Mouse (Mus musculus) forebrain, embryonic 14.5 days (tissue): ENCODE results near the gene Nipal4. TPM values are rescaled to one million over a fixed set of nuclear protein-coding genes. Genes with fewer than 3 reads are reported as not detected.

Experiments
- ATAC-seq: fragments of 200-750 bp; cut with Nextera tagmentation; 2 replicates; pipeline ENCODE4 v1.8.0; 2017; ENCODE audit warnings: mild to moderate bottlenecking, moderate library complexity
- DNase-seq: peaks from one replicate; pipeline ENCODE4 v3.0.0-alpha.2; 2015; ENCODE audit warnings: low spot score
- H3K27ac ChIP-seq: fragments of 300-500 bp; sonication (generic); 2 replicates; pipeline ENCODE4 v1.5.1; 2014; ENCODE audit warnings: low read depth, mild to moderate bottlenecking, control low read depth, low read length, moderate library complexity
- H3K27me3 ChIP-seq: fragments of 300-500 bp; sonication (generic); replicated peaks from 2 replicates; pipeline ENCODE4 v1.6.1; 2014; ENCODE audit warnings: low read length, control low read depth, mixed read lengths; ENCODE audit not compliant: control insufficient read depth, insufficient read depth
- H3K36me3 ChIP-seq: fragments of 300-500 bp; sonication (generic); 2 replicates; pipeline ENCODE4 v1.6.1; 2014; ENCODE audit warnings: low read length, control low read depth; ENCODE audit not compliant: control insufficient read depth, insufficient read depth
- H3K4me1 ChIP-seq: fragments of 300-500 bp; sonication (generic); 2 replicates; pipeline ENCODE4 v1.6.1; 2014; ENCODE audit warnings: antibody characterized with exemption, low read length, control low read depth; ENCODE audit not compliant: control insufficient read depth, insufficient read depth
- H3K4me2 ChIP-seq: fragments of 300-500 bp; sonication (generic); 2 replicates; pipeline ENCODE4 v1.6.1; 2014; ENCODE audit warnings: mild to moderate bottlenecking, control low read depth, low read length
- H3K4me3 ChIP-seq: fragments of 300-500 bp; sonication (generic); 2 replicates; pipeline ENCODE4 v1.5.1; 2014; ENCODE audit warnings: low read depth, low read length, control low read depth
- H3K9ac ChIP-seq: fragments of 300-500 bp; sonication (generic); 2 replicates; pipeline ENCODE4 v1.6.1; 2014; ENCODE audit warnings: mild to moderate bottlenecking, low read length, control low read depth, moderate library complexity
- H3K9me3 ChIP-seq: fragments of 300-500 bp; sonication (generic); replicated peaks from 2 replicates; pipeline ENCODE4 v1.6.1; 2016; ENCODE audit warnings: low read length, control low read depth, mixed read lengths; ENCODE audit not compliant: control insufficient read depth
- WGBS: fragments of 180-500 bp; shearing (Covaris S2); extraction: QIAGEN DNeasy Blood & Tissue Kit; methylation state at CpG from one replicate; pipeline ENCODE4 v1.1.7; 2014; 5-methylcytosine and 5-hydroxymethylcytosine counted together
- polyA plus RNA-seq: library from polyadenylated mRNA; unstranded; fragments of >200 nt; fragmentation: Nextera tagmentation; extraction: Ambion mirVana; gene quantifications from 2 replicates; pipeline ENCODE4 v1.2.1, GENCODE M21; 2014

The Nipal4 gene
- polyA plus RNA-seq, 1 experiment from 2014 or later: 0.25 TPM

- Histone ChIP-seq H3K4me1 (no peaks in the 10 kb centered on the region), H3K9ac (no peak overlapping the region), H3K36me3 (peaks cover 11% of the 10 kb centered on the region; the same call in 1 of the 2 replicates), H3K27ac (no peak overlapping the region), H3K4me2 (no peak overlapping the region), H3K4me3 (no peak overlapping the region), H3K9me3 (no peaks in the 10 kb centered on the region), H3K27me3 (no peaks in the 10 kb centered on the region)
- DNase-seq (no peak), ATAC-seq (no peak)
- 95% methylated on average over 8 of the region's 8 CpGs for WGBS
These were observed 42.9 kb downstream of the Nipal4 start for GRCm38 (mm10) chr11:46123328-46123866.

DNA sequence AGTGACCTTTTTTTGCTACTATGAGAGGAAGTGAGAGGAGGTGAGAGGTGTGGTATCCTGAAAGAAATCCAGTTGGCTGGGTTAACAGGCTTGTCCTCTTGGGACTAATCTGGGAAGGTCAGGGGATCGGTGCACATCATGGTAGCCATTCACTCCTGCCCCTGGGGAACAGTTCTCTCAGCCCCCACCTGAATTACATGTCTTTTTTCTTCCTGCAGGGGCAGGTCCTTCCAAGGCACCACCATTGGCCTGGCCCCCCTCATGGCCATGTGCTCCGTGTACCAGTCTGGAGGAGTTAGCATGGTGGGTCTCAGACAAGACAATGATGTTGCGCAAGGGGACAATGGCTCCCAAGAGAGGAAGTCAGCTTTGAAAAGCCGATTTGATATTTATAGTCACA is 43.4 kb downstream of the Nipal4 start:
- no peak overlapping the region for H3K4me2 ChIP-seq
- DNase-seq (no peak), ATAC-seq (no peak)
- whole genome bisulfite sequencing: 98% methylated on average over 4 of the region's 4 CpGs
- H3K27ac ChIP-seq: no peak overlapping the region
- no peaks in the 10 kb centered on the region for H3K9me3 ChIP-seq
- peaks cover 12% of the 10 kb centered on the region; the same call in 1 of the 2 replicates for H3K36me3 ChIP-seq
- no peak overlapping the region for H3K9ac ChIP-seq
- no peak overlapping the region for H3K4me3 ChIP-seq
- H3K4me1 ChIP-seq: no peaks in the 10 kb centered on the region
- H3K27me3 ChIP-seq: no peaks in the 10 kb centered on the region

DNA sequence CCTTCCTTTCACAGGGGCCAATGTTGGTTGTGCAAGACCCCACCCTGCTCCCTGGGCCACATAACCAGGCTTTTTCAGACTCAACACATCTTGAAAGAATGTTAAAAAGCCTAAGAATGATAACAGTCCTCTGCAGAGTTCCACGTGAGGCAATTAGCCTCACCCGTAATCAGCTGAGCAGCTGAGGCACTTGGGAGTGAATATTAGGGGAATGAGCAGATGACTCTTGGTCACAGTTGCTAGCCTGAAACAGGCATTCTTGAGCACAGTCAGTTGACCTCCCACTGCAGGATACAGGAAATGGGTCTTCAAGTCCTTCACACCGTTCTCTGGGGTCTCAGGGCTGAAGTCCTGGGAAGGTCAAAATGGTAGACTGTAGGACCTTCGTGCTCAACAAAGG is 44.6 kb downstream of the Nipal4 start:
- H3K9ac ChIP-seq: no peak overlapping the region
- DNase-seq (no peak), ATAC-seq (no peak)
- peaks cover 12% of the 10 kb centered on the region; the same call in 1 of the 2 replicates for H3K36me3 ChIP-seq
- WGBS: 91% methylated on average over 4 of the region's 4 CpGs
- no peaks in the 10 kb centered on the region for H3K4me1 ChIP-seq
- H3K27ac ChIP-seq: no peak overlapping the region
- H3K4me2 ChIP-seq: no peak overlapping the region
- no peaks in the 10 kb centered on the region for H3K27me3 ChIP-seq
- H3K4me3 ChIP-seq: no peak overlapping the region
- no peaks in the 10 kb centered on the region for H3K9me3 ChIP-seq

GRCm38 (mm10) chr11:46120084-46120483 is 46.2 kb downstream of the Nipal4 start:
- H3K4me3 ChIP-seq: no peak overlapping the region
- H3K27ac ChIP-seq: no peak overlapping the region
- H3K4me2 ChIP-seq: no peak overlapping the region
- H3K9me3 ChIP-seq: no peaks in the 10 kb centered on the region
- DNase-seq (no peak), ATAC-seq (no peak)
- no peaks in the 10 kb centered on the region for H3K27me3 ChIP-seq
- H3K4me1 ChIP-seq: no peaks in the 10 kb centered on the region
- H3K36me3 ChIP-seq: peaks cover 9% of the 10 kb centered on the region; the same call in 1 of the 2 replicates
- WGBS: 87% methylated on average over 10 of the region's 10 CpGs
- no peak overlapping the region for H3K9ac ChIP-seq

GRCm38 (mm10) chr11:46119624-46120023 is 46.7 kb downstream of the Nipal4 start:
- 27% methylated on average over 4 of the region's 4 CpGs for WGBS
- H3K27me3 ChIP-seq: no peaks in the 10 kb centered on the region
- H3K4me2 ChIP-seq: no peak overlapping the region
- H3K9ac ChIP-seq: no peak overlapping the region
- no peak overlapping the region for H3K4me3 ChIP-seq
- H3K27ac ChIP-seq: no peak overlapping the region
- DNase-seq: no peak
- H3K9me3 ChIP-seq: no peaks in the 10 kb centered on the region
- ATAC-seq: no peak
- H3K36me3 ChIP-seq: peaks cover 9% of the 10 kb centered on the region; the same call in 1 of the 2 replicates
- H3K4me1 ChIP-seq: no peaks in the 10 kb centered on the region

- Histone ChIP-seq H3K4me3 (no peak overlapping the region), H3K36me3 (peaks cover 10% of the 10 kb centered on the region; the same call in 1 of the 2 replicates), H3K9ac (no peak overlapping the region), H3K9me3 (no peaks in the 10 kb centered on the region), H3K4me2 (no peak overlapping the region), H3K27ac (no peak overlapping the region), H3K4me1 (no peaks in the 10 kb centered on the region), H3K27me3 (no peaks in the 10 kb centered on the region)
- DNase-seq (no peak), ATAC-seq (no peak)
- 96% methylated on average over 2 of the region's 2 CpGs for WGBS
These were observed 49.8 kb downstream of the Nipal4 start for GRCm38 (mm10) chr11:46116510-46116909.

- H3K27ac ChIP-seq: no peak overlapping the region
- 84% methylated on average over 9 of the region's 9 CpGs for WGBS
- no peak overlapping the region for H3K4me2 ChIP-seq
- no peak for ATAC-seq
- no peaks in the 10 kb centered on the region for H3K9me3 ChIP-seq
- no peak for DNase-seq
- H3K9ac ChIP-seq: no peak overlapping the region
- no peaks in the 10 kb centered on the region for H3K27me3 ChIP-seq
- H3K36me3 ChIP-seq: peaks cover 10% of the 10 kb centered on the region; the same call in 1 of the 2 replicates
- no peaks in the 10 kb centered on the region for H3K4me1 ChIP-seq
- no peak overlapping the region for H3K4me3 ChIP-seq
These were observed 50.7 kb downstream of the Nipal4 start for GRCm38 (mm10) chr11:46115411-46116173.

- no peaks in the 10 kb centered on the region for H3K9me3 ChIP-seq
- no peak for DNase-seq
- 48% methylated on average over 4 of the region's 4 CpGs for WGBS
- no peak for ATAC-seq
- H3K4me3 ChIP-seq: no peak overlapping the region
- no peak overlapping the region for H3K27ac ChIP-seq
- no peak overlapping the region for H3K9ac ChIP-seq
- no peaks in the 10 kb centered on the region for H3K4me1 ChIP-seq
- H3K4me2 ChIP-seq: no peak overlapping the region
- H3K36me3 ChIP-seq: peaks cover 10% of the 10 kb centered on the region; the same call in 1 of the 2 replicates
- no peaks in the 10 kb centered on the region for H3K27me3 ChIP-seq
These were observed 51.3 kb downstream of the Nipal4 start for GRCm38 (mm10) chr11:46115011-46115410.

DNA sequence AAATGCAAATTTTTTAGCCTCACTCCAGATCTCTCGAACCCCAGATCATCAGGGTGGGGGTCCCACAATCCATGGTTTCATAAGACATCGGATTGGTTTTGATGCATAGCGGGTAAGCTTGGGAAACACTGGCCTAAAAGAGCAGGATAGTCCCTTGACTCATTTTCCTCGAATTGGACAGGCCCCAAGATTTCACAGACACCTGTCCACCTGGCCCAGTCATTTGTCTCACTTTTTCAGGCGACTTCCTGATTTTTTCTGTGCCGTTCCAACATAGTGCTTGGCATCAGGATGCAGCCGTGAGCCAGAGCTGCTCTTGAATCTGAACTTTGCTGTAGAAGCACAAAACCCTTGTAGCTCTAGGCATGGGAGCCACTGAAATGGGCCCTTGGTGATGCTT is 52.1 kb downstream of the Nipal4 start:
- Histone ChIP-seq H3K9me3 (no peaks in the 10 kb centered on the region), H3K4me1 (no peaks in the 10 kb centered on the region)
- WGBS: 87% methylated on average over 7 of the region's 7 CpGs

More for the DNA sequence above, 52.1 kb downstream of the Nipal4 start:
- Histone ChIP-seq H3K36me3 (peaks cover 10% of the 10 kb centered on the region; the same call in 1 of the 2 replicates), H3K4me2 (no peak overlapping the region), H3K27ac (no peak overlapping the region), H3K4me3 (no peak overlapping the region), H3K27me3 (no peaks in the 10 kb centered on the region), H3K9ac (no peak overlapping the region)
- no peak for ATAC-seq
- no peak for DNase-seq
